Mouse (Mus musculus) small intestine, adult 2 months (tissue): ENCODE measurements at regions not wholly inside any gene's neighbourhood (a gene's known extent, or its start where the extent isn't known, plus 50 kb on each side); places are given as distances from the start of the nearest gene placed in this dataset.

Experiments
- CTCF ChIP-seq: fragments of 200-500 bp; IDR thresholded peaks from 2 replicates; pipeline ENCODE4 v1.5.1; 2012; ENCODE audit warnings: low read depth, mild to moderate bottlenecking, control low read depth, inconsistent platforms, low read length, moderate library complexity, mixed read lengths; ENCODE audit not compliant: insufficient replicate concordance, insufficient read length; ENCODE audit errors: extremely low read depth
- POLR2A ChIP-seq: fragments of 200-500 bp; IDR thresholded peaks from 2 replicates; pipeline ENCODE4 v1.6.1; 2012; ENCODE audit warnings: low read depth, mild to moderate bottlenecking, control low read depth, inconsistent platforms, low read length, moderate library complexity

- TF ChIP-seq CTCF (no peak), POLR2A (no peak)
These were observed 212.0 kb upstream of the Usp24 start for GRCm38 (mm10) chr4:106103750-106104635.
